Mouse (Mus musculus) heart, adult 2 months (tissue): ENCODE data around the gene Ccl6.

Experiments used
- CTCF ChIP-seq: fragments of 200-600 bp; IDR thresholded peaks from 2 replicates; pipeline ENCODE4 v1.8.1; 2022; ENCODE audit warnings: antibody characterized with exemption, mild to moderate bottlenecking, moderate library complexity
- POLR2A ChIP-seq: fragments of 200-500 bp; IDR thresholded peaks from 2 replicates; pipeline ENCODE4 v1.6.1; 2011; ENCODE audit warnings: mild to moderate bottlenecking, low read depth, low read length, control low read depth; ENCODE audit not compliant: insufficient read depth

DNA sequence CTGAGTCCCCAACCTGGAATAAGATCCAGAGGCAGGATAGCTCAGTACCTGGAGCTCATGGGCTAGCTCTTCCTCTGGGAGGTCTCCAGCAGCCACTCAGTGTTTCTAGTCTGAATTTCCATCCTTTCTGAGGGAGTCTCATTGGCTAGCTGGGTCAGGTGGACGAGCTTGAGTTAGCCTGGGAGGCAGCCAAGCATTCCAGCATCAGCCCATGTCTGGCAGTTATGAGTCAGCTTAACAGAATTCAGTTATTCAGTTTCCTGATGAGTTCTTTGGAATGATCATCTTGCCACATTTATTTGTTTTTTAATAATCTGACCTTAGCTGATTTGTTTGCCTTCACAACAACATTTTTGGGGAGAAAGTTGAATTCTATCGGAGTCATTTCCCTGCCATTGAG, 29.1 kb downstream of the Ccl6 start:
- no peak for TF ChIP-seq POLR2A
- no peak for TF ChIP-seq CTCF
